Mouse (Mus musculus) CH12.LX (cell line): ENCODE results near the gene Letm1.

ENCODE experiments used
- HCFC1 ChIP-seq: IDR thresholded peaks from 2 replicates; pipeline ENCODE4 v1.6.1; 2012; ENCODE audit warnings: low read depth, mild to moderate bottlenecking, inconsistent platforms, low read length, improper control_type of control experiment
- USF1 ChIP-seq: IDR thresholded peaks from 2 replicates; pipeline ENCODE4 v1.6.1; 2014; ENCODE audit warnings: low read depth, mild to moderate bottlenecking, inconsistent platforms, low read length, improper control_type of control experiment

DNA sequence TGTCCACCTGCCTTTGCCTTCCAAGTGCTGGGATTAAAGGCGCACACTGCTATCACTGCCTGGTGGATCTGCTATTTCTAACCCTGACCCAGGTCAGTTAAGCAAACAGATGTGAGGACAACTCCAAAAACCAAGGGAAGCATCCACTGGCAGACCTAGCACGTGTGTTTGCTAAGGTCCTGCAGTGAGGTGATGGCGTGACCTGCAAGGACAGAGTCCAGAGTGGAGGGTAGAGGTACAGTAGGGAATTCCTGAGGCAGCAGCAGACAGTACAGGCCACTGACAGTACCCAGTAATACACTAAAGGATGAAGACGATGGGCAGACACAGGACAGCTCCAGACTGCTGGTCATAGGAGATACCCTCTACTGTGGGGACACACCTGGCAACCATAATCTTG lies 42.1 kb downstream of the Letm1 start:
- TF ChIP-seq USF1 (no peak), HCFC1 (no peak)
